Mouse (Mus musculus): ENCODE data around the gene Chrna5. TPM values are rescaled to one million over a fixed set of nuclear protein-coding genes. Genes with fewer than 3 reads are reported as not detected.
"Not testable (repeated sequence)": the region's sequence is repeated elsewhere in the genome, so short reads cannot be mapped to it uniquely, and the experiment has no call there.

Gene Chrna5
- total RNA-seq (2021), result not detected
- long read RNA-seq, experiment 1, result 0 reads
- long read RNA-seq, experiment 2, result 0 reads

- intact Hi-C loops (cut with DNase I), result no loop called here
- no peak for DNase-seq
Observed at GRCm38 (mm10) chr9:54980674-54981073, at the start of gene Chrna5. TSS of gene Chrna5 (plus strand) at chr9:54980880.

- intact Hi-C loops (cut with DNase I), result no loop called here
- DNase-seq, result no peak
Observed at GRCm38 (mm10) chr9:54931765-54932164, 48.9 kb upstream of the Chrna5 start.

GRCm38 (mm10) chr9:54932379-54932778 lies 48.3 kb upstream of the Chrna5 start:
- DNase-seq, result no peak
- intact Hi-C loops (cut with DNase I), result no loop called here

GRCm38 (mm10) chr9:54942071-54942470 lies 38.6 kb upstream of the Chrna5 start:
- no peak for DNase-seq
- intact Hi-C loops (cut with DNase I), result no loop called here

- intact Hi-C loops (cut with DNase I), result no loop called here
- no peak for DNase-seq
Observed at GRCm38 (mm10) chr9:54944467-54944866, 36.2 kb upstream of the Chrna5 start.

- DNase-seq, result no peak
- intact Hi-C loops (cut with DNase I), result no loop called here
Observed at GRCm38 (mm10) chr9:54946256-54946655, 34.4 kb upstream of the Chrna5 start.

GRCm38 (mm10) chr9:54949465-54949864 lies 31.2 kb upstream of the Chrna5 start:
- no peak for DNase-seq
- intact Hi-C loops (cut with DNase I), result no loop called here

GRCm38 (mm10) chr9:54950162-54950561 lies 30.5 kb upstream of the Chrna5 start:
- not testable (repeated sequence) for DNase-seq
- intact Hi-C loops (cut with DNase I), result loop anchor here (5.0 to 10.0 kb wide), 2 partner anchors 88 to 215 kb away; partner anchors contain the start of genes Ireb2 and Wdr61

GRCm38 (mm10) chr9:54950575-54951321 lies 29.9 kb upstream of the Chrna5 start, which contains the start of the genes Psma4 and AY074887:
TSS of gene Psma4 (plus strand) at chr9:54950790.
TSS of gene AY074887 (minus strand) at chr9:54950998.
- intact Hi-C loops (cut with DNase I), result loop anchor here (5.0 to 10.0 kb wide), 2 partner anchors 88 to 216 kb away; partner anchors contain the start of genes Ireb2 and Wdr61

GRCm38 (mm10) chr9:54961059-54961458 lies 19.6 kb upstream of the Chrna5 start:
- DNase-seq, result no peak
- intact Hi-C loops (cut with DNase I), result no loop called here

More at GRCm38 (mm10) chr9:54950575-54951321, 29.9 kb upstream of the Chrna5 start, which contains the start of the genes Psma4 and AY074887:
- peak; percentile 94 to 95 for DNase-seq

GRCm38 (mm10) chr9:54963669-54964068 lies 17.0 kb upstream of the Chrna5 start:
- no peak for DNase-seq
- intact Hi-C loops (cut with DNase I), result no loop called here

GRCm38 (mm10) chr9:54969972-54970637 lies 10.6 kb upstream of the Chrna5 start:
- intact Hi-C loops (cut with DNase I), result no loop called here

GRCm38 (mm10) chr9:54981291-54982191 lies 861 bp downstream of the Chrna5 start:
- intact Hi-C loops (cut with DNase I), result no loop called here
- peak; percentile 7 to 11 for DNase-seq

More at GRCm38 (mm10) chr9:54969972-54970637, 10.6 kb upstream of the Chrna5 start:
- DNase-seq, result no peak

- no peak for DNase-seq
- intact Hi-C loops (cut with DNase I), result no loop called here
Observed at GRCm38 (mm10) chr9:54982401-54982800, 1.7 kb downstream of the Chrna5 start.

GRCm38 (mm10) chr9:54990362-54990761 lies 9.7 kb downstream of the Chrna5 start:
- intact Hi-C loops (cut with DNase I), result no loop called here
- DNase-seq, result no peak

GRCm38 (mm10) chr9:54994381-54994780 lies 13.7 kb downstream of the Chrna5 start:
- DNase-seq, result no peak
- intact Hi-C loops (cut with DNase I), result no loop called here

- intact Hi-C loops (cut with DNase I), result no loop called here
- no peak for DNase-seq
Observed at GRCm38 (mm10) chr9:54995645-54996044, 15.0 kb downstream of the Chrna5 start.

- DNase-seq, result no peak
- intact Hi-C loops (cut with DNase I), result no loop called here
Observed at GRCm38 (mm10) chr9:55003609-55004008, 22.9 kb downstream of the Chrna5 start.

GRCm38 (mm10) chr9:55009692-55010091 lies 29.0 kb downstream of the Chrna5 start:
- DNase-seq, result no peak
- intact Hi-C loops (cut with DNase I), result no loop called here

- no peak for DNase-seq
- intact Hi-C loops (cut with DNase I), result no loop called here
Observed at GRCm38 (mm10) chr9:55010588-55011350, 30.1 kb downstream of the Chrna5 start.
